Mouse (Mus musculus): ENCODE results near the gene Diexf. TPM values are rescaled to one million over a fixed set of nuclear protein-coding genes. Genes with fewer than 3 reads are reported as not detected.
A peak's percentile ranks its signal among the peaks of the same experiment; 100 is the strongest.

Gene Diexf
- total RNA-seq, 1 experiment: 25.6 TPM

DNA sequence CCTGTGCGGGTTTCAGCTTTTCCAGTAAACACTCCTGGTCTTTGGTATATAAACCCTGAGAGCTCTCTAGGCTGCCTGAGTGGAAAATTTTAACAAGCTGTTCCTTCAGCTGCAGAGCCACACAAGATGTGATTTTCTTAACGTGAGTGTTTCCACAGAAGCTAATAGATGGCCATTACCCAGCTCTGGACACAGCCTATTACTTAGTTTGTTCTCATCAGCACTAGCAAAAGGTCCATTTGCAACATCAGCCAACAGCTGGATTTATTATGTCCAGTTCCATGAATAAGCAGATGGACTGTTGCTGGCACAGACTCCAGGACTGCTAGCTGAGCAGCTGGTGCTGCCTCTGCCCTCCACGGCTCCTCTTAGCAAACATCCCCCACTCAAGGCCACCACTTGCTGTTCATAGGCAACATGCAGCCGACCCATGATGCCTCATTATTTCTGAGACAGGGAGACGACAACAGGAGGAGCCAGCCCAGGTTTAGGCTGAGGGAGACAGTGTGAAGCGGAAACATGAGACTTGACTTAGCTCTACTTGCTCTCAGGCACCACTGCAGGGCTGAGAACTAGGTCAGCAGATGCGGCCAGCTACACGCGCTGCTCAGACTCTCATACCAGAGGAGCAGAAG, 43.1 kb downstream of the Diexf start:
- H3K4me3 ChIP-seq (ENCODE audit: insufficient read depth in 1 of 2, low read depth in 1 of 2, low read length in 2 of 2, poor library complexity in 1 of 2, severe bottlenecking in 1 of 2): no peak overlapping the region
- no peak overlapping the region for H3K27ac ChIP-seq (ENCODE audit: insufficient read depth, low read depth, low read length, poor library complexity, severe bottlenecking)
- DNase-seq (ENCODE audit: low read depth, low spot score): no peak
- H3K9ac ChIP-seq (ENCODE audit: insufficient read depth, low read depth, low read length, poor library complexity, severe bottlenecking): no peak overlapping the region
- H3K4me1 ChIP-seq (ENCODE audit: control insufficient read depth in 2 of 2, insufficient read depth in 2 of 2, low read length in 2 of 2, poor library complexity in 1 of 2): no peaks in the 10 kb centered on the region
- in situ Hi-C loops (cut with MboI; ENCODE audit: low sequenced_read_pairs in 2 of 2, unreplicated experiment in 2 of 2): loop anchor here (25.0 kb wide), 2 partner anchors 325 to 350 kb away; partner anchors contain the start of gene Hhat (in 1 of the 2)
- no peaks in the 10 kb centered on the region for H3K9me3 ChIP-seq (ENCODE audit: control insufficient read depth, insufficient read depth, low read depth, low read length)
- TF ChIP-seq MAFK (IDR thresholded peaks at IDR 0.05; ENCODE audit: insufficient read depth, low read depth, low read length) (no peak), CHD2 (IDR thresholded peaks at IDR 0.05; ENCODE audit: low read depth, low read length) (no peak), ZC3H11A (IDR thresholded peaks at IDR 0.05; ENCODE audit: borderline replicate concordance, low read depth, low read length) (no peak), HCFC1 (IDR thresholded peaks at IDR 0.05; ENCODE audit: borderline replicate concordance, insufficient read depth, low read length) (no peak), ZNF384 (IDR thresholded peaks at IDR 0.05; ENCODE audit: low read depth, low read length) (no peak)
- no peaks in the 10 kb centered on the region for H3K36me3 ChIP-seq (ENCODE audit: control insufficient read depth, insufficient read depth, low read length, poor library complexity, severe bottlenecking)

GRCm38 (mm10) chr1:193086111-193086841, 43.8 kb downstream of the Diexf start:
- no peak overlapping the region for H3K27ac ChIP-seq (ENCODE audit: insufficient read depth, low read depth, low read length, poor library complexity, severe bottlenecking)
- H3K36me3 ChIP-seq (ENCODE audit: control insufficient read depth, insufficient read depth, low read length, poor library complexity, severe bottlenecking): no peaks in the 10 kb centered on the region
- no peak for TF ChIP-seq ZC3H11A (IDR thresholded peaks at IDR 0.05; ENCODE audit: borderline replicate concordance, low read depth, low read length)
- TF ChIP-seq HCFC1 (IDR thresholded peaks at IDR 0.05; ENCODE audit: borderline replicate concordance, insufficient read depth, low read length): no peak
- no peak for TF ChIP-seq ZNF384 (IDR thresholded peaks at IDR 0.05; ENCODE audit: low read depth, low read length)
- TF ChIP-seq MAFK (IDR thresholded peaks at IDR 0.05; ENCODE audit: insufficient read depth, low read depth, low read length): no peak
- TF ChIP-seq CHD2 (IDR thresholded peaks at IDR 0.05; ENCODE audit: low read depth, low read length): no peak
- H3K9ac ChIP-seq (ENCODE audit: insufficient read depth, low read depth, low read length, poor library complexity, severe bottlenecking): no peak overlapping the region
- no peak for DNase-seq (ENCODE audit: low read depth, low spot score)
- in situ Hi-C loops (cut with MboI; ENCODE audit: low sequenced_read_pairs in 2 of 2, unreplicated experiment in 2 of 2): loop anchor here (25.0 kb wide), 2 partner anchors 324 to 349 kb away; partner anchors contain the start of gene Hhat (in 1 of the 2)
- H3K4me3 ChIP-seq (ENCODE audit: insufficient read depth in 1 of 2, low read depth in 1 of 2, low read length in 2 of 2, poor library complexity in 1 of 2, severe bottlenecking in 1 of 2): no peak overlapping the region
- no peaks in the 10 kb centered on the region for H3K4me1 ChIP-seq (ENCODE audit: control insufficient read depth in 2 of 2, insufficient read depth in 2 of 2, low read length in 2 of 2, poor library complexity in 1 of 2)
- no peaks in the 10 kb centered on the region for H3K9me3 ChIP-seq (ENCODE audit: control insufficient read depth, insufficient read depth, low read depth, low read length)

DNA sequence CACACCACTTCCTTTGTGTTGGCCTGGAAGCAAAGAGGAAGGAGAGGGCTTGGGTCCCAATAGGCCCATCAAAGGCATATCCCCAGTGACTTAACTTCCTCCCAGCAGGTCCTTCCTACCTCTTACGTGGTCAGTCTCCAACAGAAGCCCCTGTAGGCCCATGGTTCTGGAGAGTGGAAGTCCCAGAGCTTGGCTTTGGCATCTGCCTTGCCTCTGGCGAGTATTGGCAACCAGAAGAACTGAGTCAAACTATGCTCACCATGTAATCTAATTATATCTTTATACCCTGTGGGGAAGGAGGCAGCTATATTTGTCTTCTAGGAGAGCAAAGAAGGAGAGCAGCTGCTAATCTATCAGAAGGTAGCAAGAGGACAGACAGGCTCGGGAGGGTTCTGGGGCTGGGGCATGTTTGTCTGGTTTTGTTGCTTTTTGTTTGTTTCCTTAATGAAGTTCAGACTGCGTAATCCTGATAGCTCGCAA, 44.5 kb downstream of the Diexf start:
- TF ChIP-seq ZNF384 (IDR thresholded peaks at IDR 0.05; ENCODE audit: low read depth, low read length) (no peak), HCFC1 (IDR thresholded peaks at IDR 0.05; ENCODE audit: borderline replicate concordance, insufficient read depth, low read length) (no peak), CHD2 (IDR thresholded peaks at IDR 0.05; ENCODE audit: low read depth, low read length) (no peak), ZC3H11A (IDR thresholded peaks at IDR 0.05; ENCODE audit: borderline replicate concordance, low read depth, low read length) (no peak), MAFK (IDR thresholded peaks at IDR 0.05; ENCODE audit: insufficient read depth, low read depth, low read length) (no peak)
- DNase-seq (ENCODE audit: low read depth, low spot score): no peak
- Histone ChIP-seq H3K9ac (ENCODE audit: insufficient read depth, low read depth, low read length, poor library complexity, severe bottlenecking) (no peak overlapping the region), H3K27ac (ENCODE audit: insufficient read depth, low read depth, low read length, poor library complexity, severe bottlenecking) (no peak overlapping the region), H3K4me3 (ENCODE audit: insufficient read depth in 1 of 2, low read depth in 1 of 2, low read length in 2 of 2, poor library complexity in 1 of 2, severe bottlenecking in 1 of 2) (no peak overlapping the region), H3K4me1 (ENCODE audit: control insufficient read depth in 2 of 2, insufficient read depth in 2 of 2, low read length in 2 of 2, poor library complexity in 1 of 2) (no peaks in the 10 kb centered on the region), H3K9me3 (ENCODE audit: control insufficient read depth, insufficient read depth, low read depth, low read length) (no peaks in the 10 kb centered on the region), H3K36me3 (ENCODE audit: control insufficient read depth, insufficient read depth, low read length, poor library complexity, severe bottlenecking) (no peaks in the 10 kb centered on the region)
- in situ Hi-C loops (cut with MboI; ENCODE audit: low sequenced_read_pairs in 2 of 2, unreplicated experiment in 2 of 2): loop anchor here (25.0 kb wide), 2 partner anchors 323 to 348 kb away; partner anchors contain the start of gene Hhat (in 1 of the 2)

- in situ Hi-C loops (cut with MboI; ENCODE audit: low sequenced_read_pairs in 2 of 2, unreplicated experiment in 2 of 2): loop anchor here (25.0 kb wide), 2 partner anchors 322 to 347 kb away; partner anchors contain the start of gene Hhat (in 1 of the 2)
- no peak overlapping the region for H3K4me3 ChIP-seq (ENCODE audit: insufficient read depth in 1 of 2, low read depth in 1 of 2, low read length in 2 of 2, poor library complexity in 1 of 2, severe bottlenecking in 1 of 2)
- H3K9me3 ChIP-seq (ENCODE audit: control insufficient read depth, insufficient read depth, low read depth, low read length): no peaks in the 10 kb centered on the region
- no peak overlapping the region for H3K9ac ChIP-seq (ENCODE audit: insufficient read depth, low read depth, low read length, poor library complexity, severe bottlenecking)
- H3K4me1 ChIP-seq (ENCODE audit: control insufficient read depth in 2 of 2, insufficient read depth in 2 of 2, low read length in 2 of 2, poor library complexity in 1 of 2): no peaks in the 10 kb centered on the region
- no peak for TF ChIP-seq ZNF384 (IDR thresholded peaks at IDR 0.05; ENCODE audit: low read depth, low read length)
- TF ChIP-seq ZC3H11A (IDR thresholded peaks at IDR 0.05; ENCODE audit: borderline replicate concordance, low read depth, low read length): peak; percentile 47; the same call in 1 of the 2 replicates
- DNase-seq (ENCODE audit: low read depth, low spot score): peak; percentile 24
- no peak overlapping the region for H3K27ac ChIP-seq (ENCODE audit: insufficient read depth, low read depth, low read length, poor library complexity, severe bottlenecking)
- no peaks in the 10 kb centered on the region for H3K36me3 ChIP-seq (ENCODE audit: control insufficient read depth, insufficient read depth, low read length, poor library complexity, severe bottlenecking)
These were observed 46.1 kb downstream of the Diexf start for GRCm38 (mm10) chr1:193084016-193084415.
